Mouse (Mus musculus) limb, embryonic 14.5 days (tissue): Measurements from ENCODE around the gene Cited2. TPM values are rescaled to one million over a fixed set of nuclear protein-coding genes. Genes with fewer than 3 reads are reported as not detected.

Experiments
- ATAC-seq: fragments of 200-750 bp; cut with Nextera tagmentation; 2 replicates; pipeline ENCODE4 v1.8.0; 2017; ENCODE audit warnings: low read depth, moderate number of reproducible peaks, moderate TSS enrichment; ENCODE audit not compliant: low FRiP score
- DNase-seq: peaks from one replicate; pipeline ENCODE4 v3.0.0-alpha.2; 2015; ENCODE audit warnings: low spot score
- H3K27ac ChIP-seq: fragments of 300-500 bp; sonication (generic); replicated peaks from 2 replicates; pipeline ENCODE4 v1.5.1; 2014; ENCODE audit warnings: low read depth, mild to moderate bottlenecking, low read length, moderate library complexity, mixed read lengths
- H3K27me3 ChIP-seq: fragments of 300-500 bp; sonication (generic); 2 replicates; pipeline ENCODE4 v1.6.1; 2014; ENCODE audit warnings: low read length, mixed read lengths; ENCODE audit not compliant: control insufficient read depth, insufficient read depth
- H3K36me3 ChIP-seq: fragments of 300-500 bp; sonication (generic); 2 replicates; pipeline ENCODE4 v1.6.1; 2014; ENCODE audit warnings: mild to moderate bottlenecking, low read length, moderate library complexity, mixed read lengths; ENCODE audit not compliant: control insufficient read depth, insufficient read depth
- H3K4me1 ChIP-seq: fragments of 300-500 bp; sonication (generic); 2 replicates; pipeline ENCODE4 v1.6.1; 2014; ENCODE audit warnings: antibody characterized with exemption, low read length, mixed read lengths; ENCODE audit not compliant: control insufficient read depth, insufficient read depth
- H3K4me2 ChIP-seq: fragments of 300-500 bp; sonication (generic); replicated peaks from 2 replicates; pipeline ENCODE4 v1.6.1; 2014; ENCODE audit warnings: low read depth, mild to moderate bottlenecking, low read length, moderate library complexity; ENCODE audit not compliant: severe bottlenecking
- H3K4me3 ChIP-seq: fragments of 300-500 bp; sonication (generic); replicated peaks from 2 replicates; pipeline ENCODE4 v1.5.1; 2014; ENCODE audit warnings: low read length
- H3K9ac ChIP-seq: fragments of 300-500 bp; sonication (generic); 2 replicates; pipeline ENCODE4 v1.6.1; 2014; ENCODE audit warnings: mild to moderate bottlenecking, low read depth, low read length, moderate library complexity; ENCODE audit not compliant: severe bottlenecking
- H3K9me3 ChIP-seq: fragments of 300-500 bp; sonication (generic); 2 replicates; pipeline ENCODE4 v1.6.1; 2016; ENCODE audit warnings: low read length; ENCODE audit not compliant: control insufficient read depth
- POLR2A ChIP-seq: fragments of 200-500 bp; IDR thresholded peaks from 2 replicates; pipeline ENCODE4 v1.8.0; 2012; ENCODE audit warnings: inconsistent platforms, mild to moderate bottlenecking, moderate library complexity, borderline replicate concordance; ENCODE audit not compliant: insufficient read depth, insufficient read length; ENCODE audit errors: extremely low read depth
- WGBS: fragments of 180-500 bp; shearing (Covaris S2); extraction: QIAGEN DNeasy Blood & Tissue Kit; methylation state at CpG from one replicate; pipeline ENCODE4 v1.1.7; 2014; 5-methylcytosine and 5-hydroxymethylcytosine counted together
- polyA plus RNA-seq, 2 experiments: library from polyadenylated mRNA; depleted of rRNA in 1 of 2; stranded (reverse) in 1 of 2; unstranded in 1 of 2; fragments of >200 nt; fragmentation: Nextera tagmentation in 1 of 2; extraction: Ambion mirVana in 1 of 2; gene quantifications; 2 replicates each; pipeline versions ENCODE4 v1.2.1 to v1.2.3; 2012 to 2014

Gene Cited2
- polyA plus RNA-seq, 2 experiments = 44.7 to 55.7 TPM

DNA sequence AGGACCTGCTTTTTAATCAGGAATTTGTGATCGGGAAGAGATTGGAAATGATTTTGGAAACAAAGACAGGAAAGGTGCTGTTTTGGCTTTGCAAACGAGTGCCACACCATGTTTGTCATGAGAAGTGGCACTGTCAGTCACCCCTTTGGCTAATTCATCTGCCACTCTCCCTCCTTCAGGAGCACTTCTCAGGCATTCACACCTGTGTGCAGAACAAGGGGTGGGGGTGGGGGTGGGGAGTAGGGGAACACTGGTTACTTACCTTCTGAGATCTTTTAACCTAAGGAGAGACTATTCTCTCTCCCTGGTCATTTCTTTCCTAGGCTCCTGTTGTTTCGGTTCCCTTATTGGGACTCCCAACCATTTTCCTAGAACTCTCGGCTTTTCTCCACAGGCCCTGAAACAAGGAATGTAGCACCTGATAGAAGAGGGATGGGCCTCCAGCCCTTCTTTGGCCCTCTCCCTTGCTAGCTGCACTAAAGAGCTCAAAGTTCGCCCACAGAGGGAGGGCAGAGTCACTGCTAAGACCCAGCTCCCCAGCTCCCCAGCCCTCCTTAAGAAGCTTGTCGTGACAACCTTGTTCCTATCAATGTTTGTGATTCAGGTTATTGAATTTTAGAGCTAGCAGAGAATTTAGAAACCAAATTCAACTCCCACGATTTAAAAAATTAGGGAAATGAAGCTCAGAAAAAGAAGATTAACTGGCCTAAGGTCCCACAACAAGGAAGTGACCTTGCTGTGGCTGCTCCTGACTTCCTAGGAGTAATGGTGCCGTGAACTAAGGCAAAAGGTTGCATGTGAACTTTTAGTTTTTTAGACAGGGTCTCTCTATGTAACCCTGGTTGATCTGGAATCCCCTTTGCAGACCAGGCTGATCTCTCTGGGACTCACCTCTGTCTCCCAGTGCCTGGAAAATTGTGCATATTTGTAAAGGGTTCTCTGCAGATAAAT lies 42.3 kb upstream of the Cited2 start:
- Histone ChIP-seq H3K27ac (no peak overlapping the region), H3K4me2 (no peak overlapping the region), H3K4me1 (peaks cover 3% of the 10 kb centered on the region; the same call in 1 of the 2 replicates), H3K9ac (no peak overlapping the region), H3K27me3 (no peaks in the 10 kb centered on the region), H3K4me3 (no peak overlapping the region), H3K9me3 (no peaks in the 10 kb centered on the region), H3K36me3 (no peaks in the 10 kb centered on the region)
- no peak for ATAC-seq
- 74% methylated on average over 8 of the region's 8 CpGs for WGBS
- no peak for DNase-seq
- TF ChIP-seq POLR2A = no peak

DNA sequence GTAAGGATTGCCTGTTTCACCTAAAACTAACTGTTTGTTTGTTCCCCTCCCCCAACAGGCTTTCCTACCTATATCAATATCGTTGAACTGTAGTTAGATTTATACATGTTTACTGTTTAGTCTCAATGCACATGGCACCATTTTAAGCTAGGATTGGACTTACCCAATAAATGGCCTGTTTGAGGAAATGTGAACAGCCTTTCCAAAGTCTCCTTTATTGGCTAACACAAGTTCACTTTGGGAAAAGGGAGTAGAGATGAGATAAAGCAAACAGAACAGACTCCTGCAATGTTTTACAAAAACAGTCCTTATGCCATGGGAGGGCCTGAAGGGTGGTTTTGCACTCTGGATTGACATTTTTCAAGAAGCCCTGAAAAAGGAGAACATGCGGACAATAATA lies 41.6 kb upstream of the Cited2 start:
- H3K4me1 ChIP-seq = peaks cover 3% of the 10 kb centered on the region; the same call in 1 of the 2 replicates
- ATAC-seq = no peak
- no peaks in the 10 kb centered on the region for H3K36me3 ChIP-seq
- H3K27ac ChIP-seq = no peak overlapping the region
- no peaks in the 10 kb centered on the region for H3K9me3 ChIP-seq
- no peaks in the 10 kb centered on the region for H3K27me3 ChIP-seq
- WGBS = 86% methylated on average over 2 of the region's 2 CpGs
- H3K9ac ChIP-seq = no peak overlapping the region
- DNase-seq = no peak
- no peak overlapping the region for H3K4me2 ChIP-seq
- TF ChIP-seq POLR2A = no peak
- no peak overlapping the region for H3K4me3 ChIP-seq

DNA sequence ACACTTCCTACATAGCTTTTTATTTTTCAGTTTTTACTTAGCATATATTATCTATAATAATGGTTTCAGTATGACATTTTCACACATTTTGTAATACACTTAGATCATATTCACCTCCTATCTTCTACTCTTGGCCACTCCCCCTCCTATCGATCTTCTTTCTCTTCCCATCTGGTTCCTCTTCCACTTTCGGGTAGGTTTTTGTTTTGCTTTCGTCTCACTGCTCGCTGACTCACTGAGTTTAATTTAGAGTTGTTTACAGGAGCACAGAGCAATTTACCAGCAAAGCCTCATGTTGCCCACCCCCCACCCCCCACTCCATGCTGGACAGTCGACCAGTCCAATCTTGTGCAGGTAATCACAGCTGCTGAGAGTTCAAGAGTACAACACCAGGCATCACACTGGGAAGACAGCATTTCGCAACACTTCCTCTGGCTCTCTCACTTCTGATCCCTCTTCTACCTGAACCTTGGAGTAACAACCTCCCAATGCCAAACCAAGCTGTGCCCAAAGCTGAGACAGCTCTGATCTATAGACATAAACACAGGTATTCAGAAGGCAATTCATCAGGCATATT lies 39.1 kb upstream of the Cited2 start:
- H3K36me3 ChIP-seq = no peaks in the 10 kb centered on the region
- DNase-seq (no peak), ATAC-seq (no peak)
- H3K4me3 ChIP-seq = no peak overlapping the region
- H3K27me3 ChIP-seq = no peaks in the 10 kb centered on the region
- H3K27ac ChIP-seq = no peak overlapping the region
- no peak overlapping the region for H3K9ac ChIP-seq
- H3K4me2 ChIP-seq = no peak overlapping the region
- H3K9me3 ChIP-seq = no peaks in the 10 kb centered on the region
- H3K4me1 ChIP-seq = peaks cover 3% of the 10 kb centered on the region; the same call in 1 of the 2 replicates
- TF ChIP-seq POLR2A = no peak
- 56% methylated on average over 6 of the region's 6 CpGs for WGBS

DNA sequence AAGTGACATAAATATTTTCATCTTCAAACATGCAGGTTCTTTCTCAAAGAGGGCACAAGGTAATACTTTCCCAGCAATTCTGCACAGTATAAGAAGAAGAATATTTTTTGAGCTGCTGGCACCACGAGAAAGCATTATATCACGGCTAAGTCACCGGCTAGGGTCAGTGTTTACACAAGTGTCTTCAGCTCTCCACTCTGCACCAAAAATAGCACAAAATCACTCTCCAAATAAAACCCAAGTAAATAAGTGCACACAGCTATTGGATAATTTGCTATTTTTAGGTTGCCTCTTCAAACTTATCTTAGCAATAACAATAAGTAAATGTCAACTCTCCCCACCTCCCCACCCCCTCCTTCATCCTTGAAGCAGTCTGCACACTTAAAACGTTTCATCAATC lies 33.2 kb upstream of the Cited2 start:
- ATAC-seq = no peak
- Histone ChIP-seq H3K9ac (no peak overlapping the region), H3K4me2 (no peak overlapping the region), H3K27ac (no peak overlapping the region), H3K9me3 (no peaks in the 10 kb centered on the region), H3K36me3 (no peaks in the 10 kb centered on the region), H3K4me3 (no peak overlapping the region), H3K4me1 (no peaks in the 10 kb centered on the region), H3K27me3 (no peaks in the 10 kb centered on the region)
- no peak for DNase-seq
- TF ChIP-seq POLR2A = no peak
- 74% methylated on average over 4 of the region's 4 CpGs for WGBS

DNA sequence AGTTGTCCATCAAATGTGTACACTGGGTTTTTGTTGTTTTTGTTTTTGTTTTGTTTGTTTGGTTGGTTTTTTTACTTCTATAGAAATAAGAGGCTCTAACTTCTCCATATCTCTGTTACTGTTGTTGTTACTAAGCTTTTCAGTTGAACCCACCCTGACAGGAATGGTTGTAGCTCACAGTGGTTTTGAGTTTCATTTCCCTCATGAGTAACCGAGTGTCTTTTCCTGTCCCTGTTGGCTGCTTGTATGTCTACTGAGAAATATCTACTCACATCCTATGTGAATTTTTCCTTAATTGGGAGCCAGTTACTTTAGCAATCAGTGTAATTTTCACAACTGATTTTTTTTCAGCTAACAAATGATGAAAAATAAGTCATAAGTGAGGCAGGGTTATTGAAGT lies 31.3 kb upstream of the Cited2 start:
- Histone ChIP-seq H3K9ac (no peak overlapping the region), H3K9me3 (no peaks in the 10 kb centered on the region), H3K4me3 (no peak overlapping the region), H3K36me3 (no peaks in the 10 kb centered on the region), H3K4me2 (no peak overlapping the region), H3K27ac (no peak overlapping the region), H3K27me3 (no peaks in the 10 kb centered on the region), H3K4me1 (no peaks in the 10 kb centered on the region)
- no peak for TF ChIP-seq POLR2A
- ATAC-seq (no peak), DNase-seq (no peak)
- 69% methylated on average over 1 of the region's 1 CpGs for WGBS
